Mouse (Mus musculus) limb, embryonic 14.5 days (tissue): ENCODE measurements around the gene C8b. TPM values are rescaled to one million over a fixed set of nuclear protein-coding genes. Genes with fewer than 3 reads are reported as not detected.

Experiments
- ATAC-seq: fragments of 200-750 bp; cut with Nextera tagmentation; 2 replicates; pipeline ENCODE4 v1.8.0; 2017; ENCODE audit warnings: low read depth, moderate number of reproducible peaks, moderate TSS enrichment; ENCODE audit not compliant: low FRiP score
- DNase-seq: peaks from one replicate; pipeline ENCODE4 v3.0.0-alpha.2; 2015; ENCODE audit warnings: low spot score
- H3K27ac ChIP-seq: fragments of 300-500 bp; sonication (generic); replicated peaks from 2 replicates; pipeline ENCODE4 v1.5.1; 2014; ENCODE audit warnings: low read depth, mild to moderate bottlenecking, low read length, moderate library complexity, mixed read lengths
- H3K27me3 ChIP-seq: fragments of 300-500 bp; sonication (generic); 2 replicates; pipeline ENCODE4 v1.6.1; 2014; ENCODE audit warnings: low read length, mixed read lengths; ENCODE audit not compliant: control insufficient read depth, insufficient read depth
- H3K36me3 ChIP-seq: fragments of 300-500 bp; sonication (generic); 2 replicates; pipeline ENCODE4 v1.6.1; 2014; ENCODE audit warnings: mild to moderate bottlenecking, low read length, moderate library complexity, mixed read lengths; ENCODE audit not compliant: control insufficient read depth, insufficient read depth
- H3K4me1 ChIP-seq: fragments of 300-500 bp; sonication (generic); 2 replicates; pipeline ENCODE4 v1.6.1; 2014; ENCODE audit warnings: antibody characterized with exemption, low read length, mixed read lengths; ENCODE audit not compliant: control insufficient read depth, insufficient read depth
- H3K4me2 ChIP-seq: fragments of 300-500 bp; sonication (generic); replicated peaks from 2 replicates; pipeline ENCODE4 v1.6.1; 2014; ENCODE audit warnings: low read depth, mild to moderate bottlenecking, low read length, moderate library complexity; ENCODE audit not compliant: severe bottlenecking
- H3K4me3 ChIP-seq: fragments of 300-500 bp; sonication (generic); replicated peaks from 2 replicates; pipeline ENCODE4 v1.5.1; 2014; ENCODE audit warnings: low read length
- H3K9ac ChIP-seq: fragments of 300-500 bp; sonication (generic); 2 replicates; pipeline ENCODE4 v1.6.1; 2014; ENCODE audit warnings: mild to moderate bottlenecking, low read depth, low read length, moderate library complexity; ENCODE audit not compliant: severe bottlenecking
- H3K9me3 ChIP-seq: fragments of 300-500 bp; sonication (generic); 2 replicates; pipeline ENCODE4 v1.6.1; 2016; ENCODE audit warnings: low read length; ENCODE audit not compliant: control insufficient read depth
- POLR2A ChIP-seq: fragments of 200-500 bp; IDR thresholded peaks from 2 replicates; pipeline ENCODE4 v1.8.0; 2012; ENCODE audit warnings: inconsistent platforms, mild to moderate bottlenecking, moderate library complexity, borderline replicate concordance; ENCODE audit not compliant: insufficient read depth, insufficient read length; ENCODE audit errors: extremely low read depth
- WGBS: fragments of 180-500 bp; shearing (Covaris S2); extraction: QIAGEN DNeasy Blood & Tissue Kit; methylation state at CpG from one replicate; pipeline ENCODE4 v1.1.7; 2014; 5-methylcytosine and 5-hydroxymethylcytosine counted together
- polyA plus RNA-seq, 2 experiments: library from polyadenylated mRNA; depleted of rRNA in 1 of 2; stranded (reverse) in 1 of 2; unstranded in 1 of 2; fragments of >200 nt; fragmentation: Nextera tagmentation in 1 of 2; extraction: Ambion mirVana in 1 of 2; gene quantifications; 2 replicates each; pipeline versions ENCODE4 v1.2.1 to v1.2.3; 2012 to 2014

The C8b gene
- polyA plus RNA-seq, 2 experiments: not detected

- ATAC-seq: no peak
- Histone ChIP-seq H3K4me1 (no peaks in the 10 kb centered on the region), H3K9ac (no peak overlapping the region), H3K27ac (no peak overlapping the region), H3K4me3 (no peak overlapping the region), H3K4me2 (no peak overlapping the region), H3K9me3 (no peaks in the 10 kb centered on the region), H3K27me3 (no peaks in the 10 kb centered on the region), H3K36me3 (no peaks in the 10 kb centered on the region)
- no peak for DNase-seq
- no peak for TF ChIP-seq POLR2A
- WGBS: 83% methylated on average over 8 of the region's 8 CpGs
Measured at GRCm38 (mm10) chr4:104769602-104770001, 3.5 kb downstream of the C8b start.

GRCm38 (mm10) chr4:104770331-104770730 is 4.2 kb downstream of the C8b start:
- Histone ChIP-seq H3K27me3 (no peaks in the 10 kb centered on the region), H3K27ac (no peak overlapping the region), H3K4me1 (no peaks in the 10 kb centered on the region), H3K4me2 (no peak overlapping the region), H3K36me3 (no peaks in the 10 kb centered on the region), H3K9ac (no peak overlapping the region), H3K9me3 (no peaks in the 10 kb centered on the region), H3K4me3 (no peak overlapping the region)
- TF ChIP-seq POLR2A: no peak
- 54% methylated on average over 4 of the region's 4 CpGs for WGBS
- no peak for ATAC-seq
- DNase-seq: no peak

- Histone ChIP-seq H3K9ac (no peak overlapping the region), H3K9me3 (no peaks in the 10 kb centered on the region), H3K4me2 (no peak overlapping the region), H3K4me1 (no peaks in the 10 kb centered on the region), H3K27me3 (no peaks in the 10 kb centered on the region), H3K27ac (no peak overlapping the region), H3K36me3 (no peaks in the 10 kb centered on the region), H3K4me3 (no peak overlapping the region)
- ATAC-seq: no peak
- 69% methylated on average over 3 of the region's 3 CpGs for WGBS
- DNase-seq: no peak
- TF ChIP-seq POLR2A: no peak
Measured at GRCm38 (mm10) chr4:104775601-104776000, 9.5 kb downstream of the C8b start.

- no peak for TF ChIP-seq POLR2A
- no peak overlapping the region for H3K4me2 ChIP-seq
- ATAC-seq (no peak), DNase-seq (no peak)
- WGBS: 87% methylated on average over 5 of the region's 5 CpGs
- H3K27ac ChIP-seq: no peak overlapping the region
- no peaks in the 10 kb centered on the region for H3K36me3 ChIP-seq
- no peaks in the 10 kb centered on the region for H3K9me3 ChIP-seq
- H3K4me3 ChIP-seq: no peak overlapping the region
- no peaks in the 10 kb centered on the region for H3K4me1 ChIP-seq
- H3K27me3 ChIP-seq: no peaks in the 10 kb centered on the region
- no peak overlapping the region for H3K9ac ChIP-seq
Measured at GRCm38 (mm10) chr4:104779460-104779859, 13.3 kb downstream of the C8b start.

- Histone ChIP-seq H3K4me1 (no peaks in the 10 kb centered on the region), H3K4me3 (no peak overlapping the region), H3K9ac (no peak overlapping the region), H3K36me3 (no peaks in the 10 kb centered on the region), H3K27me3 (no peaks in the 10 kb centered on the region), H3K9me3 (no peaks in the 10 kb centered on the region), H3K27ac (no peak overlapping the region), H3K4me2 (no peak overlapping the region)
- TF ChIP-seq POLR2A: no peak
- DNase-seq: no peak
- no peak for ATAC-seq
- 77% methylated on average over 3 of the region's 3 CpGs for WGBS
Measured at GRCm38 (mm10) chr4:104781441-104781840, 15.3 kb downstream of the C8b start.

GRCm38 (mm10) chr4:104782346-104782745 is 16.2 kb downstream of the C8b start:
- Histone ChIP-seq H3K36me3 (no peaks in the 10 kb centered on the region), H3K9ac (no peak overlapping the region), H3K27ac (no peak overlapping the region), H3K9me3 (no peaks in the 10 kb centered on the region), H3K4me1 (no peaks in the 10 kb centered on the region), H3K4me2 (no peak overlapping the region), H3K4me3 (no peak overlapping the region), H3K27me3 (no peaks in the 10 kb centered on the region)
- TF ChIP-seq POLR2A: no peak
- 77% methylated on average over 4 of the region's 4 CpGs for WGBS
- ATAC-seq: no peak
- no peak for DNase-seq
